Mouse (Mus musculus) CD8-positive naive resting alpha-beta T cell, adult 57 days (primary cell): ENCODE measurements around the gene Smim10l2a. TPM values are rescaled to one million over a fixed set of nuclear protein-coding genes. Genes with fewer than 3 reads are reported as not detected.

Experiments
- total RNA-seq: library from RNA; stranded (reverse); gene quantifications from one replicate; pipeline ENCODE4 v1.2.4, GENCODE M21; 2023

The Smim10l2a gene
- total RNA-seq: not detected

GRCm38 (mm10) chrX:56374431-56375128 is at the start of gene Smim10l2a:
Gene Smim10l2a, plus strand, starts transcription at chrX:56374586.

GRCm38 (mm10) chrX:56346176-56346931 is 28.0 kb upstream of the Smim10l2a start, which contains the start of gene Zfp449:
Gene Zfp449, plus strand, starts transcription at chrX:56346400.

Other genes starting within 250 kb of the Smim10l2a start
- not detected for gene 3830403N18Rik, start 238.0 kb upstream of the Smim10l2a start, total RNA-seq
- not detected for gene Gm773, start 161.7 kb upstream of the Smim10l2a start, total RNA-seq
- 0.52 TPM for gene Zfp449, start 28.2 kb upstream of the Smim10l2a start, total RNA-seq
- not detected for gene Gm2174, start 73.4 kb downstream of the Smim10l2a start, total RNA-seq
- 35.1 TPM for gene Ints6l, start 80.3 kb downstream of the Smim10l2a start, total RNA-seq
- not detected for gene Gm10477, start 150.2 kb downstream of the Smim10l2a start, total RNA-seq
- gene Gm648, start 175.0 kb downstream of the Smim10l2a start, total RNA-seq: not detected
- gene Mmgt1, start 223.5 kb downstream of the Smim10l2a start, total RNA-seq: 9.9 TPM
- gene Slc9a6, start 235.2 kb downstream of the Smim10l2a start, total RNA-seq: 8.4 TPM